Mouse (Mus musculus) hindbrain, embryonic 14.5 days (tissue): ENCODE data around the gene Alk. TPM values are rescaled to one million over a fixed set of nuclear protein-coding genes. Genes with fewer than 3 reads are reported as not detected.

ENCODE experiments used
- ATAC-seq: fragments of 200-750 bp; cut with Nextera tagmentation; 2 replicates; pipeline ENCODE4 v1.8.0; 2017; ENCODE audit warnings: moderate number of reproducible peaks, mild to moderate bottlenecking, moderate TSS enrichment, moderate library complexity; ENCODE audit not compliant: low FRiP score
- DNase-seq: peaks from one replicate; pipeline ENCODE4 v3.0.0-alpha.2; 2015; ENCODE audit warnings: low spot score
- H3K27ac ChIP-seq: fragments of 300-500 bp; sonication (generic); 2 replicates; pipeline ENCODE4 v1.5.1; 2014; ENCODE audit warnings: mild to moderate bottlenecking, moderate library complexity
- H3K27me3 ChIP-seq: fragments of 300-500 bp; sonication (generic); 2 replicates; pipeline ENCODE4 v1.6.1; 2014; ENCODE audit warnings: mild to moderate bottlenecking, low read length, mixed read lengths; ENCODE audit not compliant: control insufficient read depth, insufficient read depth
- H3K36me3 ChIP-seq: fragments of 300-500 bp; sonication (generic); replicated peaks from 2 replicates; pipeline ENCODE4 v1.6.1; 2014; ENCODE audit not compliant: control insufficient read depth, insufficient read depth
- H3K4me1 ChIP-seq: fragments of 300-500 bp; sonication (generic); replicated peaks from 2 replicates; pipeline ENCODE4 v1.6.1; 2014; ENCODE audit warnings: antibody characterized with exemption, low read length, mixed read lengths; ENCODE audit not compliant: control insufficient read depth, insufficient read depth
- H3K4me2 ChIP-seq: fragments of 300-500 bp; sonication (generic); replicated peaks from 2 replicates; pipeline ENCODE4 v1.6.1; 2014; ENCODE audit warnings: mild to moderate bottlenecking, moderate library complexity
- H3K4me3 ChIP-seq: fragments of 300-500 bp; sonication (generic); replicated peaks from 2 replicates; pipeline ENCODE4 v1.5.1; 2014; ENCODE audit warnings: mild to moderate bottlenecking, low read length
- H3K9ac ChIP-seq: fragments of 300-500 bp; sonication (generic); 2 replicates; pipeline ENCODE4 v1.6.1; 2014
- H3K9me3 ChIP-seq: fragments of 300-500 bp; sonication (generic); 2 replicates; pipeline ENCODE4 v1.6.1; 2016; ENCODE audit warnings: low read length; ENCODE audit not compliant: control insufficient read depth
- WGBS: fragments of 180-500 bp; shearing (Covaris S2); extraction: QIAGEN DNeasy Blood & Tissue Kit; methylation state at CpG from one replicate; pipeline ENCODE4 v1.1.7; 2014; 5-methylcytosine and 5-hydroxymethylcytosine counted together
- polyA plus RNA-seq: library from polyadenylated mRNA; unstranded; fragments of >200 nt; fragmentation: Nextera tagmentation; extraction: Ambion mirVana; gene quantifications from 2 replicates; pipeline ENCODE4 v1.2.1, GENCODE M21; 2014

Alk gene
- polyA plus RNA-seq, 1 experiment from 2014 or later: 3.2 TPM

DNA sequence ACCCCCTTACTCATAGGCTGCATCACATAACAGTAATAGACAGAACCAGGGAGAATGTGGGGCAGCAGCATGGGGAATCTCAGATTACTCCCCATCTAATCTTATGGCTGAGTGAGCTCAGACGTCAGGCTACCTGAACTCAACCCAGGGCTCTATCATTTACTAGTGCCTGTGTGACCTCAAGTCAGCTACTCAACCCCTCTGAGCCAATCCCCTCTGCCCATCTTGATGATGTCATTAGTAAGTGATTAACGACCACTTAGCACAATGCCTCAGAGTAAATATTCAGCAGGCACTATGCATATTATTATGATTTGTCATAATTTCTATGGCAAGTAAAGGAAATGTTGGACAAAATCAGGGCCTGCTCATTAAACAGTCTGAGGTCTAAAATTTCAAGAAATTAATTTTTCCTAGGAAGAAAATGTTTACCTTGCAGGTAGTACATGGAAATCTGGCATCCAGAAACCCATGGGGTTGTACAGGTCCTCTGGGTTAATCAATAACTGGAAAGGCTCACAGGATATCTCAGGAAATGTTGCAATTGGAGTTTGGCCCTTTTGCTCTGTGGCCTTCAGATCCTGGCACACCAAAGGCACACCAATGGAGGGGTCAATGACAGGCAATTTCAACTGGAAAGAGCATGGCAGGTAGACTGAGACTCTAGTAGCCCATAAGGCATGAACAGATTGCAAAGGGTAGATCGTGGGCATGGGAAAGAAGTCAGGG lies 204.9 kb downstream of the Alk start:
- no peak overlapping the region for H3K4me3 ChIP-seq
- H3K4me2 ChIP-seq: no peak overlapping the region
- no peaks in the 10 kb centered on the region for H3K36me3 ChIP-seq
- H3K27me3 ChIP-seq: no peaks in the 10 kb centered on the region; the same call in 1 of the 2 replicates
- 76% methylated on average over 3 of the region's 3 CpGs for WGBS
- H3K27ac ChIP-seq: no peak overlapping the region
- no peaks in the 10 kb centered on the region for H3K9me3 ChIP-seq
- no peak for DNase-seq
- no peak for ATAC-seq
- no peaks in the 10 kb centered on the region for H3K4me1 ChIP-seq
- H3K9ac ChIP-seq: no peak overlapping the region

DNA sequence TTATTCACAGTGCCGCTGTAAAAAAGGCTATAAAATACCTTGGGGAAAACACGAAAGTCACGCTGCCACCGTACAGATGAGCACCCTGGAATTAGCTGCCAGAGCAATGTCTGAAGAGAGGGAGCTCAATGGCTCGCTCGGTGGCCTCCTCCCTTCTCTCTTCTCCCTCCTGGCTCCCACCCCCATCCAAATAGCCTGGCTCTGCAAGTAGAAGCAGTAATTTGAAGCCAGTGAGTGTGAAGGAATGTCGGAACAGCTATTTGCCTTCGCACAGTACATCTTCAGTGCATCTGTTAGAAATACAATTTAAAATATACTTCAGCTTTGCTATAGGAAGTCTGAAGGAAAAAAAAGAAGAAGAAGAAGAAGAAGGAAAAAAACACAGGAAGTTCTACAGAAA lies 208.5 kb downstream of the Alk start:
- no peaks in the 10 kb centered on the region for H3K36me3 ChIP-seq
- no peak overlapping the region for H3K4me2 ChIP-seq
- no peak overlapping the region for H3K9ac ChIP-seq
- H3K4me1 ChIP-seq: no peaks in the 10 kb centered on the region
- DNase-seq (no peak), ATAC-seq (no peak)
- 52% methylated on average over 8 of the region's 8 CpGs for WGBS
- no peaks in the 10 kb centered on the region for H3K9me3 ChIP-seq
- no peaks in the 10 kb centered on the region; the same call in 1 of the 2 replicates for H3K27me3 ChIP-seq
- H3K4me3 ChIP-seq: no peak overlapping the region
- no peak overlapping the region for H3K27ac ChIP-seq

DNA sequence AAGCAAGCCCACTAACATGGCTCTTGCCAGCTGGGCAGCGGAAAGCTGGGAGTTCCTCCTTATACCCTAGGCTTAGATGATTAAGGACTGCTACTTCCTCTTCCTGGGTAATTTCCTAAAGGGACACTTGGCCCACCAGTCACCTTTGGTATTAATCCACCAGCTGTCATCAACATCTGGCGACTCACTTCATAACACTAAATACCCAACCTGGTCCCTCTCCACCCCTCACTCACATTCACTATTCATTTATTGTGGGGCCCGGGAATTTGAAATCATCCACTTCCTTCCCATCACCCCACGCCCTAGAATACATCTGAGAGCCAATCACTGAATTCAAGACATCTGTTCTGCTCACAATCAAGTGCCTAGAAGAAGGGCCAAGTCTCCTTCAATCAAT lies 235.4 kb downstream of the Alk start:
- ATAC-seq (no peak), DNase-seq (no peak)
- WGBS: 82% methylated on average over 4 of the region's 4 CpGs

DNA sequence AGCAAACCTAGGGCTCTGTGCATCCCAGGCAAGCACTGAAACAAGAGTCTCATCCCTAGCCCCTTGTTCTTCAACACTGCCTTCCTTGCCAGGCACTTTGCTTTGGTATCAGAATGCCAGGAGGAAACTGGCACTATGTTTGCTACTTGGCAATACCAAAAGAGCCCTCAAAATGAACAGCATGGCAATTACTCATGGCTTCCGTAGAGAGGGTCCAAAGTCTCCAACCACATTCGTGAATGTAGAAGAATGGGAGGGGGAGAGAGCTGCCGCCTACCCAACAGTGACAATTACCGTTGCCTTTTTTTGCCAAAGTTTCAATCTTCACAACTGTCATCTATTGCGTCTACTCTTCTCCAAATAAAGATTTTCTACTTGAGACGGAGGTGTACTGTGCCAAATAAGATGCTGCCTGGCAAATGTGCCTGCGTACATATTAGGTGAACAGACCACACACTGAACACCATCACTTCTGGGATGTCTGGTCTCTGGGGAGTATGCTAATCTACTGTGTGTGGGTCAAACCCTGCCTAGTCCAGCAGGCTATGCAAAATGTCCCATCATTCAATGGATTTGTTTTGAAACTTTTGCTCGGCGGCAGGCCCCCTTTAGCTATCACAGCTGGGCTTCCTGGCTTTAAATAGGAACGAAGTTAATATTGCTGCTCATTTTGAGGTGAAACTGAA lies 241.5 kb downstream of the Alk start:
- no peak overlapping the region for H3K9ac ChIP-seq
- ATAC-seq (no peak), DNase-seq (no peak)
- no peak overlapping the region for H3K4me3 ChIP-seq
- no peaks in the 10 kb centered on the region for H3K36me3 ChIP-seq
- H3K9me3 ChIP-seq: no peaks in the 10 kb centered on the region
- H3K4me1 ChIP-seq: no peaks in the 10 kb centered on the region
- no peak overlapping the region for H3K27ac ChIP-seq
- WGBS: 87% methylated on average over 10 of the region's 10 CpGs
- H3K4me2 ChIP-seq: no peak overlapping the region
- no peaks in the 10 kb centered on the region for H3K27me3 ChIP-seq

More for the DNA sequence above, 235.4 kb downstream of the Alk start:
- Histone ChIP-seq H3K4me3 (no peak overlapping the region), H3K4me2 (no peak overlapping the region), H3K36me3 (no peaks in the 10 kb centered on the region), H3K9me3 (no peaks in the 10 kb centered on the region), H3K9ac (no peak overlapping the region), H3K27me3 (no peaks in the 10 kb centered on the region), H3K27ac (no peak overlapping the region), H3K4me1 (no peaks in the 10 kb centered on the region)

DNA sequence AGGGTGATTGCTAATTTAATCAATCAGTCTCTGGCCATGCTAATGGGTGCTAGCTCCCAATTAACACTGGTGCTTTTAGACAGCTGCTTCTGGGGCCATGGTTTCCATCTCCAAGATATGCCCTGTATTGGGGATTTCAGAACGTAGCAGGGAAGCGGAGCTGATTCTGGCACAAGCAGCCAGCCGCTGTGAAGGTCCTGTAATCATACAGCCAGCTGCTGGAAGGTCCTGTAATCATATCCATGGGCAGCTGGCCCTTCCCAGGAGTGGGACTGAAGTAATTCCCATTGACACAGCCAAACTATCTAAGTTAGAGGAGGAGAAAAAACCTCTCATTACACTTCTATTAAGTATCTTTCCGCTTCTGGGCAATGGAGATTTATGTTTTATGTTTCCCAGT lies 242.5 kb downstream of the Alk start:
- Histone ChIP-seq H3K27me3 (no peaks in the 10 kb centered on the region), H3K9me3 (no peaks in the 10 kb centered on the region), H3K27ac (no peak overlapping the region), H3K4me3 (no peak overlapping the region), H3K9ac (no peak overlapping the region), H3K4me2 (no peak overlapping the region), H3K36me3 (no peaks in the 10 kb centered on the region), H3K4me1 (no peaks in the 10 kb centered on the region)
- DNase-seq: no peak
- no peak for ATAC-seq
- 84% methylated on average over 4 of the region's 4 CpGs for WGBS

DNA sequence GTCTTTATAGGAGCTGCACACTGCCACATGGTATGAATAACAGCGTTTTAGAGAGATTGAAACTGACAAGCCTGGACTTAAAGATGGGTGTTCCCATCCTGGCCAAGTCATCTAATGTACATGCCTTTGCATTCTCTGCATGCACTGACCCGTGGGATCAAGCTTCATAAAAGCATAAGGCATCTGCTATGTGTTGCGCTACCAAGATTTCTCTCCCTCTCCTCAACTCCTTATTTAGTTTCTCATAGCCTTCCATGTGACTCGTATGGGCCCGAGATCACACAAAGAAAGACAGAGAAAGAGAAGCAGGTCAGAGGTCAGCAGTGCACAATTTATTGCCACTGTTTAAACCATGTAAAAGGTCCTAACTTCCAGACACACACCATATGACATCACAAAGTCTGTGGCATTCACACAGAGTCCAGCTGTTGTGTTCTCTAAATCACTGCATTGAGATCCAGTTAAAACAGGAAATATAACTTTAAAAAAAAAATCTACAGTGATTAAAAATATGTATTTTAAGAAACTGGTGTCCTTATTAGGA lies 247.6 kb downstream of the Alk start:
- DNase-seq (no peak), ATAC-seq (no peak)
- H3K36me3 ChIP-seq: no peaks in the 10 kb centered on the region
- 72% methylated on average over 5 of the region's 5 CpGs for WGBS
- H3K4me1 ChIP-seq: no peaks in the 10 kb centered on the region
- no peak overlapping the region for H3K27ac ChIP-seq
- H3K9me3 ChIP-seq: no peaks in the 10 kb centered on the region
- H3K4me2 ChIP-seq: no peak overlapping the region
- H3K27me3 ChIP-seq: no peaks in the 10 kb centered on the region
- no peak overlapping the region for H3K4me3 ChIP-seq
- no peak overlapping the region for H3K9ac ChIP-seq

DNA sequence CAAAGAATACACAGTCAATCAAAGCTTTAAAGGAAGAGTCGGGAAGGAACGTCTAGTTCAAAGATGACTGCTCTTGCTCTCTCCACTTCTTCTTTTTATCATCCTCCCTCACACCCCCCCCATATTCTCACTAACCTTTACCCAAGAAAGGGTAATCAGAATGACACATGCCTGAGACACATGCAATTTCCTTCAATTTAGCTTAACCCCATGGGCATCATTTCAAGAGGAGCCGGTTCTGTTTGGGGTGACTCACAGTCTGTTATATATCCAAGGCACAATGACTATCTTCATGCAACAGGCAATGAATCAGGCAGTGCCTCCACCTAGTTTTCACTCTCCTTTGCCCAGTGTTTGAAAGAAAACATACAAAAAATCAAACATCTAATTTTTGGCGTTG lies 265.0 kb downstream of the Alk start:
- H3K36me3 ChIP-seq: no peaks in the 10 kb centered on the region
- WGBS: 93% methylated on average over 4 of the region's 4 CpGs

DNA sequence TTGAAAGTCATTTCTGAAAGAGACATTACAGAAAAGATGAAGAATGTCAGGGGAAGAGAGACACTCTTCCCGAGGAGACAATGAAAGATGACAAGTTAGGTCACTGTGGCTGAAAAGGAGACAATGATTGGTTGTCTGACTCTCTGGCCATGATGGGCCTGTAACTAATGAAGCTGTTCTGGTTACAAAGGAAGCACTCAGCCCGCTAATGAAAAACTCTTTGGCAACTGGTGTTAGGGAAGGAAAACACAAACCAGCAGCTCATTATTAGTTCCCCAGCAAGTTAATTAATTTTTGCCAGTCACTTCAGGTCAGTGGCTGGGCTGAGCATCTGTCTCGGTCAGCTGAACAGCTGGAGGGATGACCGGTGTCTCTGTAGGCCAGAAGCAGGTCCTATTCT lies 271.5 kb downstream of the Alk start:
- ATAC-seq (no peak), DNase-seq (no peak)
- Histone ChIP-seq H3K9ac (no peak overlapping the region), H3K9me3 (no peaks in the 10 kb centered on the region), H3K4me1 (no peaks in the 10 kb centered on the region), H3K27ac (no peak overlapping the region), H3K27me3 (no peaks in the 10 kb centered on the region), H3K36me3 (no peaks in the 10 kb centered on the region), H3K4me3 (no peak overlapping the region), H3K4me2 (no peak overlapping the region)
- WGBS: 12% methylated on average over 4 of the region's 4 CpGs

More for the DNA sequence above, 265.0 kb downstream of the Alk start:
- Histone ChIP-seq H3K9me3 (no peaks in the 10 kb centered on the region), H3K4me3 (no peak overlapping the region), H3K4me2 (no peak overlapping the region), H3K27me3 (no peaks in the 10 kb centered on the region), H3K9ac (no peak overlapping the region), H3K27ac (no peak overlapping the region), H3K4me1 (no peaks in the 10 kb centered on the region)
- ATAC-seq: no peak
- no peak for DNase-seq

DNA sequence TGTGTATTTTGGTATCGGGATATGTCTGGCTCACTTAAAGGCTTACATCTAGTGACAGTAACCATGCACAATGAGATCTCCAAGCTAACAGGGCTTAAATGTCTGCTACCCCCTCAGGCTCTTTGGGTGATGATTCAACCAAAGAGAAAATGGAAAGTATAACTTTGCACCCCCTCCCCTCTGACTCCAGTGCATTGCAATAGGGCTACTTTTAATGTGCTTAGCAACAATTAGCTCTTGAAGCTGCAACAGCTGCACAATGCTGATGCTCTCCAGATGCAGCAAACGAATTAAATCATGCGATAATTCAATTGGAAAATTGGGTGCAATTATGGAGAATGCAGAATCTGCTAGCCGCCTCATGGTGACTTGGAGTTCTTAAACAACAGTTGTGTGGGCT lies 278.5 kb downstream of the Alk start:
- Histone ChIP-seq H3K27me3 (no peaks in the 10 kb centered on the region), H3K4me3 (no peak overlapping the region), H3K4me1 (no peaks in the 10 kb centered on the region), H3K9me3 (no peaks in the 10 kb centered on the region), H3K27ac (no peak overlapping the region), H3K4me2 (no peak overlapping the region), H3K9ac (no peak overlapping the region), H3K36me3 (no peaks in the 10 kb centered on the region)
- DNase-seq (no peak), ATAC-seq (no peak)
- 78% methylated on average over 4 of the region's 4 CpGs for WGBS
